Mouse (Mus musculus): Measurements from ENCODE around the gene Ropn1. TPM values are rescaled to one million over a fixed set of nuclear protein-coding genes. Genes with fewer than 3 reads are reported as not detected.
A peak's percentile ranks its signal among the peaks of the same experiment; 100 is the strongest.
"Not testable (repeated sequence)": the region's sequence is repeated elsewhere in the genome, so short reads cannot be mapped to it uniquely, and the experiment has no call there.

The Ropn1 gene
- polyA plus RNA-seq, 1 experiment from 2014 or later = not detected

- Histone ChIP-seq H3K4me1 (ENCODE audit: insufficient read depth) (no peaks in the 10 kb centered on the region), H3K4me3 (ENCODE audit: low read depth, low read length) (no peak overlapping the region), H3K9me3 (ENCODE audit: low read length) (no peaks in the 10 kb centered on the region), H3K9ac (replicated peaks) (no peak overlapping the region), H3K27me3 (ENCODE audit: insufficient read depth, low read length) (no peaks in the 10 kb centered on the region), H3K4me2 (ENCODE audit: low read depth, low read length) (no peak overlapping the region), H3K27ac (ENCODE audit: low read depth) (no peak overlapping the region), H3K36me3 (replicated peaks; ENCODE audit: insufficient read depth, low read length) (no peaks in the 10 kb centered on the region)
- no peak for TF ChIP-seq EP300 (IDR thresholded peaks at IDR 0.05; ENCODE audit: low read depth)
- no peak for TF ChIP-seq CTCF (IDR thresholded peaks at IDR 0.05; ENCODE audit: low read depth)
- ATAC-seq (no peak), DNase-seq (no peak)
- WGBS (ENCODE audit: insufficient replicate concordance) = 68% methylated on average over 2 of the region's 2 CpGs
These were observed 22.1 kb upstream of the Ropn1 start for GRCm38 (mm10) chr16:34627591-34627990.

GRCm38 (mm10) chr16:34628397-34628796 is 21.3 kb upstream of the Ropn1 start:
- 64% methylated on average over 4 of the region's 4 CpGs for WGBS (ENCODE audit: insufficient replicate concordance)
- ATAC-seq = no peak
- no peaks in the 10 kb centered on the region for H3K4me1 ChIP-seq (ENCODE audit: insufficient read depth)
- no peak overlapping the region for H3K4me3 ChIP-seq (ENCODE audit: low read depth, low read length)
- TF ChIP-seq EP300 (IDR thresholded peaks at IDR 0.05; ENCODE audit: low read depth) = no peak
- no peaks in the 10 kb centered on the region for H3K9me3 ChIP-seq (ENCODE audit: low read length)
- no peaks in the 10 kb centered on the region for H3K27me3 ChIP-seq (ENCODE audit: insufficient read depth, low read length)
- no peaks in the 10 kb centered on the region for H3K36me3 ChIP-seq (replicated peaks; ENCODE audit: insufficient read depth, low read length)
- no peak overlapping the region for H3K4me2 ChIP-seq (ENCODE audit: low read depth, low read length)
- H3K27ac ChIP-seq (ENCODE audit: low read depth) = no peak overlapping the region
- H3K9ac ChIP-seq (replicated peaks) = no peak overlapping the region
- no peak for DNase-seq

GRCm38 (mm10) chr16:34635557-34635956 is 14.2 kb upstream of the Ropn1 start:
- no peak overlapping the region for H3K27ac ChIP-seq (ENCODE audit: low read depth)
- H3K9ac ChIP-seq (replicated peaks) = no peak overlapping the region
- ATAC-seq = no peak
- H3K4me3 ChIP-seq (ENCODE audit: low read depth, low read length) = no peak overlapping the region
- H3K4me1 ChIP-seq (ENCODE audit: insufficient read depth) = no peaks in the 10 kb centered on the region
- no peak overlapping the region for H3K4me2 ChIP-seq (ENCODE audit: low read depth, low read length)
- WGBS (ENCODE audit: insufficient replicate concordance) = 40% methylated on average over 3 of the region's 3 CpGs
- no peaks in the 10 kb centered on the region for H3K9me3 ChIP-seq (ENCODE audit: low read length)
- no peaks in the 10 kb centered on the region for H3K27me3 ChIP-seq (ENCODE audit: insufficient read depth, low read length)
- no peaks in the 10 kb centered on the region for H3K36me3 ChIP-seq (replicated peaks; ENCODE audit: insufficient read depth, low read length)
- DNase-seq = no peak
- TF ChIP-seq EP300 (IDR thresholded peaks at IDR 0.05; ENCODE audit: low read depth) = no peak
- TF ChIP-seq CTCF (IDR thresholded peaks at IDR 0.05; ENCODE audit: low read depth) = no peak

- Histone ChIP-seq H3K9me3 (ENCODE audit: low read length) (no peaks in the 10 kb centered on the region), H3K27me3 (ENCODE audit: insufficient read depth, low read length) (no peaks in the 10 kb centered on the region), H3K4me1 (ENCODE audit: insufficient read depth) (no peaks in the 10 kb centered on the region), H3K36me3 (replicated peaks; ENCODE audit: insufficient read depth, low read length) (no peaks in the 10 kb centered on the region), H3K9ac (replicated peaks) (no peak overlapping the region), H3K4me2 (ENCODE audit: low read depth, low read length) (no peak overlapping the region), H3K4me3 (ENCODE audit: low read depth, low read length) (no peak overlapping the region), H3K27ac (ENCODE audit: low read depth) (no peak overlapping the region)
- TF ChIP-seq EP300 (IDR thresholded peaks at IDR 0.05; ENCODE audit: low read depth) (no peak), CTCF (IDR thresholded peaks at IDR 0.05; ENCODE audit: low read depth) (no peak)
- ATAC-seq (no peak), DNase-seq (no peak)
- 49% methylated on average over 8 of the region's 8 CpGs for WGBS (ENCODE audit: insufficient replicate concordance)
These were observed 6.0 kb upstream of the Ropn1 start for GRCm38 (mm10) chr16:34643511-34644259.

GRCm38 (mm10) chr16:34653023-34653422 is 3.3 kb downstream of the Ropn1 start:
- no peak overlapping the region for H3K9ac ChIP-seq (replicated peaks)
- H3K27ac ChIP-seq (ENCODE audit: low read depth) = no peak overlapping the region
- no peak for DNase-seq
- ATAC-seq = no peak
- H3K4me2 ChIP-seq (ENCODE audit: low read depth, low read length) = no peak overlapping the region
- no peak for TF ChIP-seq CTCF (IDR thresholded peaks at IDR 0.05; ENCODE audit: low read depth)
- no peak for TF ChIP-seq EP300 (IDR thresholded peaks at IDR 0.05; ENCODE audit: low read depth)
- peaks cover 2% of the 10 kb centered on the region; the same call in 1 of the 2 replicates for H3K4me1 ChIP-seq (ENCODE audit: insufficient read depth)
- no peaks in the 10 kb centered on the region for H3K36me3 ChIP-seq (replicated peaks; ENCODE audit: insufficient read depth, low read length)
- WGBS (ENCODE audit: insufficient replicate concordance) = 77% methylated on average over 5 of the region's 5 CpGs
- no peaks in the 10 kb centered on the region for H3K27me3 ChIP-seq (ENCODE audit: insufficient read depth, low read length)
- no peak overlapping the region for H3K4me3 ChIP-seq (ENCODE audit: low read depth, low read length)
- no peaks in the 10 kb centered on the region for H3K9me3 ChIP-seq (ENCODE audit: low read length)

GRCm38 (mm10) chr16:34657566-34657965 is 7.8 kb downstream of the Ropn1 start:
- not testable (repeated sequence) for H3K36me3 ChIP-seq (replicated peaks; ENCODE audit: insufficient read depth, low read length); H3K9me3 ChIP-seq (ENCODE audit: low read length); H3K27ac ChIP-seq (ENCODE audit: low read depth); H3K4me1 ChIP-seq (ENCODE audit: insufficient read depth); DNase-seq; ATAC-seq; H3K27me3 ChIP-seq (ENCODE audit: insufficient read depth, low read length); H3K9ac ChIP-seq (replicated peaks)
- H3K4me3 ChIP-seq (ENCODE audit: low read depth, low read length) = peak overlapping the region; percentile 17
- H3K4me2 ChIP-seq (ENCODE audit: low read depth, low read length) = peak overlapping the region; percentile 64
- WGBS (ENCODE audit: insufficient replicate concordance) = 4% methylated on average over 16 of the region's 16 CpGs

Measured in liver, postnatal 0 days (tissue).